Mouse (Mus musculus) C2C12 (cell line): Measurements from ENCODE around the gene Rif1.

Experiments used
- CTCF ChIP-seq: IDR thresholded peaks from one replicate; pipeline ENCODE4 v1.5.1; 2011; ENCODE audit not compliant: control insufficient read depth, insufficient read depth, insufficient read length
- USF1 ChIP-seq: IDR thresholded peaks from one replicate; pipeline ENCODE4 v1.6.1; 2011; ENCODE audit warnings: low read depth, mild to moderate bottlenecking, control low read depth, moderate library complexity

- TF ChIP-seq CTCF, result no peak
- TF ChIP-seq USF1, result no peak
Observed at GRCm38 (mm10) chr2:52043485-52043884, 29.1 kb upstream of the Rif1 start.
